Mouse (Mus musculus) limb, embryonic 15.5 days (tissue): Measurements from ENCODE around the gene Ipo8. TPM values are rescaled to one million over a fixed set of nuclear protein-coding genes. Genes with fewer than 3 reads are reported as not detected.

Experiments
- ATAC-seq: fragments of 200-750 bp; cut with Nextera tagmentation; 2 replicates; pipeline ENCODE4 v1.8.0; 2017; ENCODE audit warnings: low read depth, moderate TSS enrichment; ENCODE audit not compliant: insufficient number of reproducible peaks, low FRiP score, low TSS enrichment
- H3K27ac ChIP-seq: fragments of 300-500 bp; sonication (generic); 2 replicates; pipeline ENCODE4 v1.5.1; 2015; ENCODE audit warnings: moderate library complexity, mild to moderate bottlenecking, inconsistent platforms
- H3K27me3 ChIP-seq: fragments of 300-500 bp; sonication (generic); 2 replicates; pipeline ENCODE4 v1.6.1; 2015; ENCODE audit warnings: inconsistent platforms
- H3K36me3 ChIP-seq: fragments of 300-500 bp; sonication (generic); 2 replicates; pipeline ENCODE4 v1.6.1; 2015; ENCODE audit warnings: inconsistent platforms
- H3K4me1 ChIP-seq: fragments of 300-500 bp; sonication (generic); 2 replicates; pipeline ENCODE4 v1.6.1; 2015; ENCODE audit warnings: inconsistent platforms
- H3K4me2 ChIP-seq: fragments of 300-500 bp; sonication (generic); 2 replicates; pipeline ENCODE4 v1.6.1; 2015; ENCODE audit warnings: mild to moderate bottlenecking, inconsistent platforms
- H3K4me3 ChIP-seq: fragments of 300-500 bp; sonication (generic); 2 replicates; pipeline ENCODE4 v1.5.1; 2015; ENCODE audit warnings: mild to moderate bottlenecking, inconsistent platforms
- H3K9ac ChIP-seq: fragments of 300-500 bp; sonication (generic); 2 replicates; pipeline ENCODE4 v1.6.1; 2015; ENCODE audit warnings: inconsistent platforms
- H3K9me3 ChIP-seq: fragments of 300-500 bp; sonication (generic); 2 replicates; pipeline ENCODE4 v1.6.1; 2016; ENCODE audit warnings: inconsistent platforms
- WGBS: fragments of 180-500 bp; shearing (Covaris S2); methylation state at CpG from one replicate; pipeline ENCODE4 v1.1.7; 2015; 5-methylcytosine and 5-hydroxymethylcytosine counted together
- polyA plus RNA-seq: library from polyadenylated mRNA; unstranded; fragments of >200 nt; fragmentation: Nextera tagmentation; extraction: Ambion mirVana; gene quantifications from 2 replicates; pipeline ENCODE4 v1.2.1, GENCODE M21; 2015

The Ipo8 gene
- polyA plus RNA-seq, 1 experiment from 2014 or later: 20.3 TPM

GRCm38 (mm10) chr6:148750183-148750582, 81.1 kb downstream of the Ipo8 start:
- H3K9me3 ChIP-seq: no peaks in the 10 kb centered on the region
- H3K4me1 ChIP-seq: no peaks in the 10 kb centered on the region
- no peaks in the 10 kb centered on the region for H3K36me3 ChIP-seq
- 87% methylated on average over 3 of the region's 3 CpGs for WGBS
- H3K9ac ChIP-seq: no peak overlapping the region
- H3K27ac ChIP-seq: no peak overlapping the region
- no peak for ATAC-seq
- no peak overlapping the region for H3K4me3 ChIP-seq
- H3K27me3 ChIP-seq: no peaks in the 10 kb centered on the region
- H3K4me2 ChIP-seq: no peak overlapping the region

- H3K4me3 ChIP-seq: no peak overlapping the region
- no peak overlapping the region for H3K9ac ChIP-seq
- WGBS: 45% methylated on average over 8 of the region's 8 CpGs
- H3K27me3 ChIP-seq: no peaks in the 10 kb centered on the region
- H3K9me3 ChIP-seq: no peaks in the 10 kb centered on the region
- ATAC-seq: no peak
- H3K4me1 ChIP-seq: peaks cover 6% of the 10 kb centered on the region; the same call in 1 of the 2 replicates
- H3K36me3 ChIP-seq: no peaks in the 10 kb centered on the region
- no peak overlapping the region for H3K27ac ChIP-seq
- no peak overlapping the region for H3K4me2 ChIP-seq
Observed at GRCm38 (mm10) chr6:148740521-148741226, 90.6 kb downstream of the Ipo8 start.

- WGBS: 77% methylated on average over 1 of the region's 1 CpGs
- Histone ChIP-seq H3K27me3 (no peaks in the 10 kb centered on the region), H3K4me2 (no peak overlapping the region), H3K4me3 (no peak overlapping the region), H3K36me3 (no peaks in the 10 kb centered on the region), H3K27ac (no peak overlapping the region), H3K9ac (no peak overlapping the region), H3K4me1 (peaks cover 6% of the 10 kb centered on the region; the same call in 1 of the 2 replicates), H3K9me3 (no peaks in the 10 kb centered on the region)
- no peak for ATAC-seq
Observed at GRCm38 (mm10) chr6:148736390-148736789, 94.9 kb downstream of the Ipo8 start.

GRCm38 (mm10) chr6:148734012-148734411, 97.3 kb downstream of the Ipo8 start:
- no peak for ATAC-seq
- no peak overlapping the region for H3K4me2 ChIP-seq

GRCm38 (mm10) chr6:148732920-148733319, 98.3 kb downstream of the Ipo8 start:
- no peak overlapping the region for H3K9ac ChIP-seq
- ATAC-seq: no peak
- no peak overlapping the region for H3K4me3 ChIP-seq
- no peaks in the 10 kb centered on the region for H3K9me3 ChIP-seq
- no peaks in the 10 kb centered on the region for H3K27me3 ChIP-seq
- 57% methylated on average over 1 of the region's 1 CpGs for WGBS
- H3K27ac ChIP-seq: no peak overlapping the region
- H3K36me3 ChIP-seq: no peaks in the 10 kb centered on the region
- no peaks in the 10 kb centered on the region for H3K4me1 ChIP-seq
- H3K4me2 ChIP-seq: no peak overlapping the region

More at GRCm38 (mm10) chr6:148734012-148734411, 97.3 kb downstream of the Ipo8 start:
- no peaks in the 10 kb centered on the region for H3K36me3 ChIP-seq
- H3K9me3 ChIP-seq: no peaks in the 10 kb centered on the region
- H3K27ac ChIP-seq: no peak overlapping the region
- 94% methylated on average over 20 of the region's 20 CpGs for WGBS
- no peaks in the 10 kb centered on the region for H3K27me3 ChIP-seq
- no peak overlapping the region for H3K4me3 ChIP-seq
- H3K4me1 ChIP-seq: no peaks in the 10 kb centered on the region
- H3K9ac ChIP-seq: no peak overlapping the region

GRCm38 (mm10) chr6:148728571-148728970, 102.7 kb downstream of the Ipo8 start:
- Histone ChIP-seq H3K4me1 (no peaks in the 10 kb centered on the region), H3K9me3 (no peaks in the 10 kb centered on the region), H3K4me2 (no peak overlapping the region), H3K4me3 (no peak overlapping the region), H3K36me3 (no peaks in the 10 kb centered on the region), H3K9ac (no peak overlapping the region), H3K27me3 (no peaks in the 10 kb centered on the region), H3K27ac (no peak overlapping the region)
- ATAC-seq: no peak
- WGBS: 61% methylated on average over 3 of the region's 3 CpGs

GRCm38 (mm10) chr6:148727871-148728524, 103.3 kb downstream of the Ipo8 start:
- 39% methylated on average over 6 of the region's 6 CpGs for WGBS
- H3K4me1 ChIP-seq: no peaks in the 10 kb centered on the region
- H3K9me3 ChIP-seq: no peaks in the 10 kb centered on the region
- H3K9ac ChIP-seq: no peak overlapping the region
- H3K27me3 ChIP-seq: no peaks in the 10 kb centered on the region
- no peak for ATAC-seq
- no peaks in the 10 kb centered on the region for H3K36me3 ChIP-seq
- H3K4me3 ChIP-seq: no peak overlapping the region
- H3K27ac ChIP-seq: no peak overlapping the region
- no peak overlapping the region for H3K4me2 ChIP-seq

GRCm38 (mm10) chr6:148724453-148724852, 106.8 kb downstream of the Ipo8 start:
- Histone ChIP-seq H3K4me1 (no peaks in the 10 kb centered on the region), H3K9me3 (no peaks in the 10 kb centered on the region), H3K27ac (no peak overlapping the region), H3K4me3 (no peak overlapping the region), H3K9ac (no peak overlapping the region), H3K4me2 (no peak overlapping the region), H3K36me3 (no peaks in the 10 kb centered on the region), H3K27me3 (no peaks in the 10 kb centered on the region)
- no peak for ATAC-seq
- 36% methylated on average over 3 of the region's 3 CpGs for WGBS

Other genes with a start within 250 kb of the Ipo8 start
- 10.4 and 13.3 TPM in 2 replicates for gene Caprin2, start 64.8 kb upstream of the Ipo8 start, polyA plus RNA-seq
- gene Sinhcaf, start 115.0 kb upstream of the Ipo8 start, polyA plus RNA-seq: 58.6 and 63.9 TPM in 2 replicates